Comparison of ENCODE assay signal across 22 mouse cellular contexts in genomic region chr8:49359671-49360070, GRCm38 (mm10).
DNase-seq lines count a peak whose midpoint lies in the region; ATAC-seq lines count a peak whose summit lies in the region.
"Had no signal": no experiment of that assay in that cellular context is flagged by ENCODE, and none has a peak within 500 bp of the region (broad histone marks: within the 10 kb centered on the region; RNA-seq: fewer than 3 reads in every experiment).

No protein-coding gene starts in this region.

- 0 out of 2 replicates have a peak, but pooled peaks cover 4% of the 10 kb centered on the region for H3K9me3 ChIP-seq in embryonic facial prominence, embryonic 14.5 days (ENCODE audit: control insufficient read depth, low read length)
- H3K9me3 ChIP-seq in embryonic facial prominence, embryonic 10.5 days = no peaks in the 10 kb centered on the region
- H3K9me3 ChIP-seq in limb, embryonic 10.5 days (replicated peaks) = no peaks in the 10 kb centered on the region
- H3K9me3 ChIP-seq: forebrain, embryonic 13.5 days; G1E had no signal

- H3K27ac ChIP-seq in embryonic facial prominence, embryonic 14.5 days (replicated peaks; ENCODE audit: low read depth, low read length) = no peak overlapping the region
- no peak overlapping the region for H3K27ac ChIP-seq in embryonic facial prominence, embryonic 10.5 days (replicated peaks)
- H3K27ac ChIP-seq in limb, embryonic 10.5 days = peak overlapping the region; percentile 71; the same call in 1 of the 2 replicates
- H3K27ac ChIP-seq: embryonic facial prominence, embryonic 13.5 days; forebrain, embryonic 13.5 days had no signal

- no peak overlapping the region for H3K4me2 ChIP-seq in embryonic facial prominence, embryonic 14.5 days (ENCODE audit: low read depth, low read length)
- H3K4me2 ChIP-seq: embryonic facial prominence, embryonic 13.5 days; forebrain, embryonic 13.5 days had no signal

- H3K27me3 ChIP-seq in embryonic facial prominence, embryonic 14.5 days (replicated peaks; ENCODE audit: control insufficient read depth, insufficient read depth, low read length) = no peaks in the 10 kb centered on the region
- H3K27me3 ChIP-seq in embryonic facial prominence, embryonic 10.5 days (replicated peaks; ENCODE audit: low read depth, poor library complexity, severe bottlenecking) = no peaks in the 10 kb centered on the region
- H3K27me3 ChIP-seq in limb, embryonic 10.5 days (ENCODE audit: low read depth, poor library complexity, severe bottlenecking) = no peaks in the 10 kb centered on the region
- H3K27me3 ChIP-seq: CH12.LX; embryonic facial prominence, embryonic 13.5 days; forebrain, embryonic 13.5 days had no signal

- H3K36me3 ChIP-seq in embryonic facial prominence, embryonic 14.5 days (ENCODE audit: control insufficient read depth, insufficient read depth, low read length) = no peaks in the 10 kb centered on the region
- no peaks in the 10 kb centered on the region for H3K36me3 ChIP-seq in embryonic facial prominence, embryonic 10.5 days (replicated peaks)
- 0 out of 2 replicates have a peak, but pooled peaks cover 2% of the 10 kb centered on the region for H3K36me3 ChIP-seq in limb, embryonic 10.5 days
- H3K36me3 ChIP-seq: embryonic facial prominence, embryonic 13.5 days; G1E had no signal

- H3K9ac ChIP-seq in embryonic facial prominence, embryonic 14.5 days (ENCODE audit: low read depth, low read length) = no peak overlapping the region
- H3K9ac ChIP-seq: embryonic facial prominence, embryonic 13.5 days; forebrain, embryonic 13.5 days; forebrain, postnatal 0 days had no signal

- no peaks in the 10 kb centered on the region for H3K4me1 ChIP-seq in embryonic facial prominence, embryonic 14.5 days (ENCODE audit: control insufficient read depth, insufficient read depth, low read length)
- H3K4me1 ChIP-seq in embryonic facial prominence, embryonic 10.5 days = peaks cover 12% of the 10 kb centered on the region; the same call in 1 of the 2 replicates
- peaks cover 44% of the 10 kb centered on the region for H3K4me1 ChIP-seq in limb, embryonic 10.5 days
- H3K4me1 ChIP-seq: embryonic facial prominence, embryonic 13.5 days had no signal

- 82% methylated on average over 9 of the region's 9 CpGs for WGBS in embryonic facial prominence, embryonic 14.5 days
- 75% methylated on average over 9 of the region's 9 CpGs for WGBS in embryonic facial prominence, embryonic 10.5 days
- WGBS in limb, embryonic 10.5 days = 70% methylated on average over 9 of the region's 9 CpGs

- DNase-seq in embryonic facial prominence, embryonic 14.5 days (ENCODE audit: low spot score) = peak; percentile 47
- no peak for DNase-seq in embryonic facial prominence, embryonic 10.5 days (ENCODE audit: low spot score)
- DNase-seq in limb, embryonic 10.5 days (ENCODE audit: low spot score) = no peak
- DNase-seq in retina, postnatal 1 day = peak; percentile 70
- no peak for DNase-seq in layer of hippocampus, adult 18-20 months (ENCODE audit: low spot score in 2 of 2)
- DNase-seq: adrenal gland, adult 8-10 months; adrenal gland, postnatal 14 days; adrenal gland, postnatal 36 days; B cell, adult 2 months; cerebellum, adult 11-12 months; cerebellum, adult 2 months; cerebellum, adult 9-10 months; cerebellum, postnatal 10 days; cerebellum, postnatal 25 days; forebrain, postnatal 0 days had no signal

- ATAC-seq in embryonic facial prominence, embryonic 14.5 days (ENCODE audit: low read depth) = no peak; the same call in 1 of the 2 replicates
- ATAC-seq: activated CD4-positive, CD25-positive, alpha-beta regulatory T cell, adult 4 months; CD4-positive, CD25-positive, alpha-beta regulatory T cell, adult 4 months; forebrain, postnatal 0 days; Patski had no signal

- no peak overlapping the region for H3K4me3 ChIP-seq in embryonic facial prominence, embryonic 14.5 days (ENCODE audit: low read depth, low read length)
- no peak overlapping the region for H3K4me3 ChIP-seq in embryonic facial prominence, embryonic 10.5 days
- H3K4me3 ChIP-seq in limb, embryonic 10.5 days = no peak overlapping the region
- H3K4me3 ChIP-seq: embryonic facial prominence, embryonic 13.5 days; forebrain, embryonic 13.5 days had no signal

Comparison
In these comparisons a context has a peak if more than half of its experiments do, and no peak if none do; other contexts are left out.
1. DNase-seq: peak in embryonic facial prominence, embryonic 14.5 days (single experiment) and retina, postnatal 1 day (single experiment); none in embryonic facial prominence, embryonic 10.5 days (single experiment), limb, embryonic 10.5 days (single experiment) and layer of hippocampus, adult 18-20 months (0 of 2).